ENCODE assay signal across 8 mouse cellular contexts in genomic region chr7:75781948-75782722, GRCm38 (mm10).
DNase-seq lines count a peak whose midpoint lies in the region; ATAC-seq lines count a peak whose summit lies in the region.

No protein-coding gene starts in this region.

- intact Hi-C loops in heart, postnatal 14 days (cut with DNase I): no loop called here

- peak; percentile 98 for ATAC-seq in forebrain, embryonic 14.5 days
- peak; percentile 92 for ATAC-seq in neural tube, embryonic 15.5 days (ENCODE audit: low FRiP score)

- 12% methylated on average over 36 of the region's 36 CpGs for WGBS in forebrain, embryonic 14.5 days
- WGBS in neural tube, embryonic 15.5 days: 13% methylated on average over 36 of the region's 36 CpGs

- peak overlapping the region; percentile 43 for H3K4me3 ChIP-seq in forebrain, embryonic 14.5 days (ENCODE audit: low read depth, low read length)
- H3K4me3 ChIP-seq in neural tube, embryonic 15.5 days (replicated peaks): peak overlapping the region; percentile 52

- no peaks in the 10 kb centered on the region for H3K27me3 ChIP-seq in forebrain, embryonic 14.5 days (replicated peaks; ENCODE audit: control insufficient read depth, insufficient read depth, low read length)
- H3K27me3 ChIP-seq in neural tube, embryonic 15.5 days (replicated peaks): no peaks in the 10 kb centered on the region

- H3K27ac ChIP-seq in forebrain, embryonic 14.5 days (ENCODE audit: low read depth, low read length): no peak overlapping the region
- H3K27ac ChIP-seq in neural tube, embryonic 15.5 days (replicated peaks): no peak overlapping the region

- DNase-seq in ES-CJ7 (ENCODE audit: low read depth, low spot score): peak; percentile 95
- DNase-seq in cerebellum, adult 11 months: peak; percentile 8
- DNase-seq in forebrain, embryonic 14.5 days (ENCODE audit: low spot score): peak; percentile 96
- peak; percentile 84 to 88 for DNase-seq in heart, postnatal 14 days
- DNase-seq in layer of hippocampus, adult 11-12 months (ENCODE audit: low spot score): peak; percentile 88
- peak; percentile 93 to 94 for DNase-seq in lung, adult 18-20 months
- peak; percentile 90 for DNase-seq in testis, postnatal 14 days (ENCODE audit: low spot score)

- H3K9me3 ChIP-seq in forebrain, embryonic 14.5 days (replicated peaks; ENCODE audit: control insufficient read depth, low read length): no peaks in the 10 kb centered on the region
- no peaks in the 10 kb centered on the region for H3K9me3 ChIP-seq in neural tube, embryonic 15.5 days (replicated peaks)

- peak overlapping the region; percentile 66 for H3K4me2 ChIP-seq in forebrain, embryonic 14.5 days (ENCODE audit: low read length)
- H3K4me2 ChIP-seq in neural tube, embryonic 15.5 days: peak overlapping the region; percentile 81

- H3K4me1 ChIP-seq in forebrain, embryonic 14.5 days (ENCODE audit: control insufficient read depth, insufficient read depth, low read length): no peaks in the 10 kb centered on the region
- peaks cover 3% of the 10 kb centered on the region; the same call in 1 of the 2 replicates for H3K4me1 ChIP-seq in neural tube, embryonic 15.5 days

- no peaks in the 10 kb centered on the region for H3K36me3 ChIP-seq in forebrain, embryonic 14.5 days (ENCODE audit: control insufficient read depth, insufficient read depth, low read length)
- no peaks in the 10 kb centered on the region for H3K36me3 ChIP-seq in neural tube, embryonic 15.5 days

- peak overlapping the region; percentile 63 for H3K9ac ChIP-seq in forebrain, embryonic 14.5 days (ENCODE audit: low read length)
- peak overlapping the region; percentile 44; the same call in 1 of the 2 replicates for H3K9ac ChIP-seq in neural tube, embryonic 15.5 days (replicated peaks)

Comparison
In these comparisons a context has a peak if more than half of its experiments do, and no peak if none do; other contexts are left out.
1. DNase-seq: peak in every context shown above with its lines; median percentile 96 in forebrain, embryonic 14.5 days; 95 in ES-CJ7; 94 in lung, adult 18-20 months; 90 in testis, postnatal 14 days; 88 in layer of hippocampus, adult 11-12 months; 86 in heart, postnatal 14 days; 8 in cerebellum, adult 11 months.